Mouse (Mus musculus) left cerebral cortex, adult 2 months (tissue): Measurements from ENCODE around the gene Kalrn. TPM values are rescaled to one million over a fixed set of nuclear protein-coding genes. Genes with fewer than 3 reads are reported as not detected.
A peak's percentile ranks its signal among the peaks of the same experiment; 100 is the strongest.

Experiments
- DNase-seq, 2 experiments: peaks; one replicate each; pipeline ENCODE4 v3.0.0; 2021 to 2022; ENCODE audit warnings: low spot score in 2 of 2, mixed read lengths in 1 of 2; ENCODE audit errors: extremely low spot score in 1 of 2
- H3K27ac ChIP-seq: fragments of 200-600 bp; 2 replicates; pipeline ENCODE4 v1.8.1; 2022
- H3K4me3 ChIP-seq: fragments of 200-600 bp; 2 replicates; pipeline ENCODE4 v1.8.1; 2022
- CTCF ChIP-seq: fragments of 200-600 bp; IDR thresholded peaks from 2 replicates; pipeline ENCODE4 v1.8.1; 2022; ENCODE audit warnings: antibody characterized with exemption, mild to moderate bottlenecking, moderate library complexity
- intact Hi-C: fragments of 180-260 bp; cut with DNase I; formaldehyde crosslinking; loops from one replicate; pipeline ENCODE4 v1.15.1; 2025
- total RNA-seq, 2 experiments: library from RNA; stranded (reverse); gene quantifications; 2 replicates each; pipeline ENCODE4 v1.2.3; 2021

Kalrn gene
- total RNA-seq, 2 experiments from 2014 or later, result 539 to 570 TPM

GRCm38 (mm10) chr16:34231952-34232351, 341.4 kb downstream of the Kalrn start:
- no peak for DNase-seq
- intact Hi-C loops, result no loop called here
- H3K27ac ChIP-seq, result peak overlapping the region; percentile 30
- no peak for TF ChIP-seq CTCF
- no peak overlapping the region for H3K4me3 ChIP-seq

DNA sequence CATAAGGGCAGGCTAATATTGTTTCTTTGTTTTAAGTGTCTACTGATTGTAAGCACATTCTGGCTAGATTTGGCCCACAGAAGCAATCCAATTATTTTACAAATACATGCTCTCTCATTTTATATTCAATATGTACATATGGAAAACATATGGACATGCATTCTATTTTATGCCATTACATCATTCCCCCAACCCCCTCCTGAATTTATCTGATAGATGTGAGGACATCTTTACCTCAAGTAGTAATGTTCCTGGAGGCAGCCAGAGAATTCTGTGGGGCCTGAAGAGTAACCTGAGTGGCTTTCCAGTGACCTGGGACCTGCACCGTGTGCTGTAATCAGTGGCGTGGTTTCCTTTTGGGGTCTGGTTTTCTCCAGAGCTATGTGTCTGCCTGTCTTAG, 342.2 kb downstream of the Kalrn start:
- Histone ChIP-seq H3K4me3 (no peak overlapping the region), H3K27ac (peak overlapping the region; percentile 47; the same call in 1 of the 2 replicates)
- intact Hi-C loops, result no loop called here
- no peak for DNase-seq
- no peak for TF ChIP-seq CTCF

- Histone ChIP-seq H3K27ac (peak overlapping the region; percentile 45), H3K4me3 (no peak overlapping the region)
- DNase-seq, result no peak
- intact Hi-C loops, result no loop called here
- no peak for TF ChIP-seq CTCF
Observed at GRCm38 (mm10) chr16:34229350-34229749, 344.0 kb downstream of the Kalrn start.

- no peak for TF ChIP-seq CTCF
- intact Hi-C loops, result no loop called here
- no peak for DNase-seq
- H3K4me3 ChIP-seq, result no peak overlapping the region
- H3K27ac ChIP-seq, result peak overlapping the region; percentile 45; the same call in 1 of the 2 replicates
Observed at GRCm38 (mm10) chr16:34228661-34229060, 344.7 kb downstream of the Kalrn start.

DNA sequence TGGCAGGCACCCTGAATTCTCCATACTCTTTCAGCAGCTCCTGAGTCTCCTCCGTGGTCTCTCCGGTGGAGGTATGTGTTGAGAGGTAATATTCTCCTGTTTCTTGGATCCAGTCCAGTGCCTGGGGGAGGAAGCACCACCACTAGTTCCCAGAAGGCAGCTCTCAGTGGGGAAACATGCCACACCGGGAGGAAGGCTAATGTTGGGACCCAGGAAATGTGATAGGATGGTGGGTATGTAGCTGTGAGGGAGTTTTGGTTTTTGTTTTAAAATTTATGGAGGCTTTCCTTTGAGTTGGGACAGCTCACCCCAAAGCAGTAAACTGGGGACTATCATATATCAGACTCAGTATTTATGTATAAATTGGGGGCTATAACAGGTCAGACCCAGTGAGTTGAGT, 361.2 kb downstream of the Kalrn start:
- no peak for TF ChIP-seq CTCF
- H3K27ac ChIP-seq, result no peak overlapping the region; the same call in 1 of the 2 replicates
- no peak overlapping the region for H3K4me3 ChIP-seq
- intact Hi-C loops, result no loop called here
- DNase-seq, result no peak

DNA sequence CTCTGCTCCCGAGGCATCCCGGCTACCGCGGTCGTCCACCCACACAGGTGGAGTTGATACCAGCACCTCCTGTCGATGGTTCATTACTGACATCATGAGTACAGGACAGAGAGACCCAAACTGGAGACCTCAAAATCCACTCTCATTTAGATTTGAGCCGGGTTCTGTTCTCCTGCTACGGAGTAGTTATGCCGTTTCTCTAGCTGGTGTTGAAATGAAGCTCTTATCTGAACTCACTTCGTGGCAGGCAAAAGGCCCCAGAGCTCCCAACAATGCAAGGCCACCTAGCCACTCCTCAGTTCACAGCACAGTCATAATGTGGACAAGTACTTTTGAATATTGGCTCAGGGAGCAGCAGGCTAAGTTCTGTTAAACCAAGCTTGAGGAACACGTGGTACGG, 362.1 kb downstream of the Kalrn start:
- intact Hi-C loops, result no loop called here
- no peak for TF ChIP-seq CTCF

DNA sequence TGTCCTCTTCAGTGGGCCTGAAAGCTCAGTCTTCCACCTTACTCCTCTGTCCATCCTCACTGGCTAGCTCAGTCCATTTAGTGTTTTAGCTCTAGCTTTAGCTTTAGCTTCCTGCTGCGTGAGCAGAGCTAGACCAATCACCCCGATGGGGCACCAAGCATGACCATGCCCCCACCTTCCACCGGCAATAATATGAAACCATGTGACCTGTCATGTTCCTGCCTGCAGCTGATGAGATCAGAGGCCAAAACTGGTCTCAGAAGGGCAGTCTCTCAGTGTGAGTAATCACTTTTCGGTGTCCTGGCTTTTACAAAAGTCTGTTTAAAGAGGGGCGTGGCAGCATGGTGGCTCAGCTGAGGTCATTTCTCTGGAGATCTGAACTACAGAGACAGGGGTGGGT, 364.6 kb downstream of the Kalrn start:
- Histone ChIP-seq H3K27ac (no peak overlapping the region), H3K4me3 (no peak overlapping the region)
- DNase-seq, result no peak
- no peak for TF ChIP-seq CTCF
- intact Hi-C loops, result no loop called here

More for the DNA sequence above, 362.1 kb downstream of the Kalrn start:
- H3K4me3 ChIP-seq, result no peak overlapping the region
- H3K27ac ChIP-seq, result no peak overlapping the region; the same call in 1 of the 2 replicates
- no peak for DNase-seq

- peak; percentile 23 for TF ChIP-seq CTCF
- intact Hi-C loops, result no loop called here
Observed at GRCm38 (mm10) chr16:34207972-34208371, 365.4 kb downstream of the Kalrn start.

GRCm38 (mm10) chr16:34204527-34205139, 368.7 kb downstream of the Kalrn start:
- no peak for TF ChIP-seq CTCF
- no peak for DNase-seq
- intact Hi-C loops, result no loop called here
- H3K27ac ChIP-seq, result no peak overlapping the region
- no peak overlapping the region for H3K4me3 ChIP-seq

More at GRCm38 (mm10) chr16:34207972-34208371, 365.4 kb downstream of the Kalrn start:
- Histone ChIP-seq H3K4me3 (no peak overlapping the region), H3K27ac (no peak overlapping the region)
- DNase-seq, result no peak

DNA sequence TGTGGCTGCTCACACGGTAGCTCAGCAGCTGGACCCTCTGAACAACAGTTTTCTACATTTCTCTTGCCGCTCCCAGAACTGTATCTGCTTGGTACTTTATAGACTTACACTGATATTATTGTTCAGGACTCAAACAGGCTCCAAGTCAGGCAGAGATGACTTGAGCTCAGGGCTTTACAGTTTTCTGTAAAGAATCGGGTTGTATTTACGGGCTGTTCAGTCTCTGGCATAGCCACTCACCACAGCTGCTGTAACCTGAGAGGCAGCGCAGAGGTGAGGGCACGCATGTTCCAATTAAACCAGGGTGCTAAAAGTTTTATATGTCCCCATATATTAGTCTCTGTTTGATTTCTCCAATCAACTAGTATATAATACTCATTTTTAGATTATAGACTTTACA, 373.8 kb downstream of the Kalrn start:
- intact Hi-C loops, result no loop called here
- Histone ChIP-seq H3K27ac (peak overlapping the region; percentile 21; the same call in 1 of the 2 replicates), H3K4me3 (no peak overlapping the region)
- DNase-seq, result no peak
- TF ChIP-seq CTCF, result no peak

DNA sequence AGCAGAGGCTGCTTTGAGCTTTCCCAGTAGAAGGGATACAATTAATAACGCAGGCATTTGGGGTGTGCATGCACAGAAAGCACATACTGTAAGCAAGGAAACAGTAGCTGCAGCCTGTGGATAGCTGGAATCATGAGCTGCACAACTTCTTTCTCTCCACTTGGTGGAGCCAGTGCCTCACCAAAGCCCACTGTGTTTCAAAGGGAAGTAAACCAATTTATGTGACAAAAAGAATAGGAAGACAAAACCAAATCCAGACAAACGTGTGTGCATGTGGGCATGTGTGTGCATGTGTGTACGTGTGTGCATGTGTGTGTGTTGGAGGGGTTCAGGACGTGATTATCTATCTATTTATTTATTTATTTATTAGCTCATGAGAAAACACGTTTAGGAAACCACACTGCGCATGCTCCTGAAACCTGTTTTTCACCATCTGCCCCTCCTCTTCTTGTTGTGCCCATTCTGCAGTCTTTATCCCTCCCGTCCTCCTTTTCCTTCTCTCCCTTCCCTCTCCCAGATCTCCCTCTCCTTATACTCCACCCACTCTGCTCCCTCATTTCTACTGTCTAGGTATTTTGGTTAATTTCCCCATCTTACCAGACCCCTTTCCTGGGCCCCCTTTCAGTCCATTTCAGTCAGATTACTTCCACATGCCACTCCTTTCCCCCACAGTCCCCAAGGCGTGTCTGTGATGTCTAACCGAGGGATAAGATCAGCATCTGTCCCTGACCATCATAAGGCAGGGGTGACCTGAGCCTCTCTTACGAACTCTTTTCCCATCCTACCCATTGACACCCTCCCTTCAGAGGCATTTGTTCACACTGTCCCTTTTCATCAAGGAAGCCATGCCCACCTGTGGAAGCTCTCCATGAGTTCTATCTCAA, 380.1 kb downstream of the Kalrn start:
- TF ChIP-seq CTCF, result peak; percentile 73
- no peak overlapping the region for H3K4me3 ChIP-seq
- H3K27ac ChIP-seq, result no peak overlapping the region
- intact Hi-C loops, result loop anchor here (1.0 kb wide), 1 partner anchor 96 kb away; no protein-coding TSS in a partner anchor
- DNase-seq, result peak in 1 of 2 experiments; percentile 9

DNA sequence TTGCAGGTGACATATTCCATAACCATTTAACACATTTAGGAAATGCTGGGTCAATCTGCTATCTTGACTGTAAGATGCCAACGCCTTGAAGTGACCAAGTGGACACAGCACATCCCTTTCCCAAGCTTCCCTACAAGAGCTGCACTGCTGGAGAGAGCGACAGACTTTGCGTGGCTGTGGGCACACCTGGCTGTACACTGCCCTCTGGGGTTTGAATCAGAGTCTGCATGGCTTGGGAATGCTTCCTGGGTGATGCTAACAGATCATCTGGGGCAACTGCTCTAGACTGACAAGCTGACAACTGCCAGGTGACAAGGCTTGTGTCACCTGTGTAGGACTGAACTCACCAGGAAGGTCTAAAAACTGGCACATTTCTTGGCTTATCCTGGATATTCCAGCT, 388.6 kb downstream of the Kalrn start:
- no peak for DNase-seq
- Histone ChIP-seq H3K27ac (no peak overlapping the region), H3K4me3 (no peak overlapping the region)
- TF ChIP-seq CTCF, result peak; percentile 36
- intact Hi-C loops, result no loop called here
